Mouse (Mus musculus) liver, embryonic 14.5 days (tissue): ENCODE results near the gene Nup107. TPM values are rescaled to one million over a fixed set of nuclear protein-coding genes. Genes with fewer than 3 reads are reported as not detected.

Experiments used
- ATAC-seq: fragments of 200-750 bp; cut with Nextera tagmentation; 2 replicates; pipeline ENCODE4 v1.8.0; 2017; ENCODE audit warnings: moderate number of reproducible peaks, mild to moderate bottlenecking, moderate library complexity; ENCODE audit not compliant: insufficient read depth
- DNase-seq, 3 experiments: peaks; one replicate each; pipeline ENCODE4 v3.0.0-alpha.2; 2012 to 2013; ENCODE audit warnings: low read depth in 3 of 3, low spot score in 3 of 3
- H3K27ac ChIP-seq: fragments of 300-500 bp; sonication (generic); 2 replicates; pipeline ENCODE4 v1.5.1; 2014; ENCODE audit warnings: moderate library complexity, mild to moderate bottlenecking, control low read depth, inconsistent platforms
- H3K27me3 ChIP-seq: fragments of 300-500 bp; sonication (generic); 2 replicates; pipeline ENCODE4 v1.6.1; 2014; ENCODE audit warnings: mild to moderate bottlenecking, low read length, moderate library complexity; ENCODE audit not compliant: control insufficient read depth, insufficient read depth
- H3K36me3 ChIP-seq: fragments of 300-500 bp; sonication (generic); replicated peaks from 2 replicates; pipeline ENCODE4 v1.6.1; 2014; ENCODE audit warnings: low read depth; ENCODE audit not compliant: control insufficient read depth, insufficient read depth
- H3K4me1 ChIP-seq, 2 experiments: fragments of 200-500 bp in 1 of 2; fragments of 300-500 bp in 1 of 2; sonication (generic) in 1 of 2; replicated peaks; 2 replicates each; pipeline ENCODE4 v1.6.1; 2012 to 2014; ENCODE audit warnings: antibody characterized with exemption in 1 of 2, inconsistent platforms in 1 of 2, low read length in 1 of 2; ENCODE audit not compliant: control insufficient read depth in 2 of 2, insufficient read depth in 2 of 2
- H3K4me2 ChIP-seq: fragments of 300-500 bp; sonication (generic); 2 replicates; pipeline ENCODE4 v1.6.1; 2014; ENCODE audit warnings: low read depth, mild to moderate bottlenecking, control low read depth, moderate library complexity
- H3K4me3 ChIP-seq, 2 experiments: fragments of 200-500 bp in 1 of 2; fragments of 300-500 bp in 1 of 2; sonication (generic) in 1 of 2; 2 replicates each; pipeline ENCODE4 v1.5.1; 2012 to 2014; ENCODE audit warnings: low read depth in 2 of 2, low read length in 2 of 2, mild to moderate bottlenecking in 2 of 2, control low read depth in 1 of 2, inconsistent platforms in 1 of 2, moderate library complexity in 1 of 2; ENCODE audit not compliant: insufficient read depth in 1 of 2
- H3K9ac ChIP-seq: fragments of 300-500 bp; sonication (generic); replicated peaks from 2 replicates; pipeline ENCODE4 v1.6.1; 2014; ENCODE audit warnings: mild to moderate bottlenecking, control low read depth, moderate library complexity
- H3K9me3 ChIP-seq: fragments of 300-500 bp; sonication (generic); 2 replicates; pipeline ENCODE4 v1.6.1; 2016; ENCODE audit warnings: low read length, mixed read lengths; ENCODE audit not compliant: control insufficient read depth
- CTCF ChIP-seq: IDR thresholded peaks from 2 replicates; pipeline ENCODE4 v1.5.1; 2016; ENCODE audit warnings: antibody characterized with exemption, low read depth, control low read depth
- EP300 ChIP-seq: IDR thresholded peaks from 2 replicates; pipeline ENCODE4 v1.6.1; 2016; ENCODE audit warnings: antibody characterized with exemption, low read depth
- WGBS: fragments of 180-500 bp; shearing (Covaris S2); extraction: QIAGEN DNeasy Blood & Tissue Kit; methylation state at CpG from one replicate; pipeline ENCODE4 v1.1.7; 2014; ENCODE audit not compliant: insufficient replicate concordance; 5-methylcytosine and 5-hydroxymethylcytosine counted together
- polyA plus RNA-seq, 2 experiments: library from polyadenylated mRNA; depleted of rRNA in 1 of 2; stranded (reverse) in 1 of 2; unstranded in 1 of 2; fragments of >200 nt; fragmentation: Nextera tagmentation in 1 of 2; extraction: Ambion mirVana in 1 of 2; gene quantifications; 2 replicates each; pipeline versions ENCODE4 v1.2.1 to v1.2.3; 2012 to 2014

Nup107 gene
- polyA plus RNA-seq, 2 experiments: 28.8 to 45.0 TPM

DNA sequence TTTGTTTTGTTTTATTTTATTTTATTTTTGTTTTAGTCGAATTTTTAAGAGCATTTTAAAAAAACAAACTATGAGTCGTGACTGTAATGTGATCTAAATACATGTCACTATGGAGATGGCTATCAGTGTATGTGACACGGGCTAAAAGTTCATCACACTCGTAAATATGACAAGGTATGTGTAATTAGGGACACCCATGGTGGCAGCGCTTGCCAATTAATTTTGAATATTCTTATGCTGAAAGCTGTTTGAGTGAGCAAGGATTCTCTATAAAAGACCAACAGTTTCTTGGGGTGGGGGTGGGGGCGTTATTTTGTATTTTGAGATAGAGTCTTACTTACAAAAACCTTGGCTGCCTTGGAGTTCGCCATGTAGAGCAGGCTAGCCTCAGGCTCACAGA, 66.8 kb downstream of the Nup107 start:
- WGBS: 64% methylated on average over 7 of the region's 7 CpGs
- no peak for ATAC-seq

DNA sequence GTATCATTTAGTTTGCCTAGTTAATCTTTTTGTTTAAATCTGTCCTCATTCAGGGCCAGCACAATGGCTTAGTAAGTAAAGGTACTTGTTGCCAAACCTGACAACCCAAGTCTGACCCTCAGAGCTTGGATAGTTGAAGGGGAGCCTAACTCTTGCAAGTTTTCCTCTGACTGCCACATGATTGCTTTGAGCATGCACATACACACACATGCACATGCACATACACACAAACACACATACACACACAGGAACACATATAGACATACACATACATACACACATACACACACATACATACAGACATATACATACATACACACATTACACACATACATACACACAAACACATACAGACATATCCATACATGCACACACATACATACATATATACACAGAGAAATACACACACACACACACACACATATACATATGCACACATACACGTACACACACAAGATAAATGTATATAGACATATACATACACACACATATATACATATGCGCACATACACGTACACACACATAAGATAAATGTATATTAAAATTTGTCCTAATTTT, 67.6 kb downstream of the Nup107 start:
- Histone ChIP-seq H3K27ac (no peak overlapping the region), H3K4me2 (no peak overlapping the region), H3K9me3 (no peaks in the 10 kb centered on the region), H3K9ac (no peak overlapping the region), H3K4me1 (peaks cover 0 to 5% of the 10 kb centered on the region in 2 experiments; a peak in 2 of 4 replicates), H3K27me3 (no peaks in the 10 kb centered on the region), H3K4me3 (no peak overlapping the region), H3K36me3 (no peaks in the 10 kb centered on the region)
- no peak for TF ChIP-seq CTCF
- no peak for TF ChIP-seq EP300
- ATAC-seq (no peak), DNase-seq (no peak)
- 81% methylated on average over 3 of the region's 3 CpGs for WGBS

More for the DNA sequence above, 66.8 kb downstream of the Nup107 start:
- no peak for DNase-seq
- Histone ChIP-seq H3K4me3 (no peak overlapping the region), H3K4me2 (no peak overlapping the region), H3K27ac (no peak overlapping the region), H3K36me3 (no peaks in the 10 kb centered on the region), H3K9ac (no peak overlapping the region), H3K4me1 (peaks cover 0 to 5% of the 10 kb centered on the region in 2 experiments; a peak in 2 of 4 replicates), H3K9me3 (no peaks in the 10 kb centered on the region), H3K27me3 (no peaks in the 10 kb centered on the region)
- no peak for TF ChIP-seq CTCF
- TF ChIP-seq EP300: no peak

DNA sequence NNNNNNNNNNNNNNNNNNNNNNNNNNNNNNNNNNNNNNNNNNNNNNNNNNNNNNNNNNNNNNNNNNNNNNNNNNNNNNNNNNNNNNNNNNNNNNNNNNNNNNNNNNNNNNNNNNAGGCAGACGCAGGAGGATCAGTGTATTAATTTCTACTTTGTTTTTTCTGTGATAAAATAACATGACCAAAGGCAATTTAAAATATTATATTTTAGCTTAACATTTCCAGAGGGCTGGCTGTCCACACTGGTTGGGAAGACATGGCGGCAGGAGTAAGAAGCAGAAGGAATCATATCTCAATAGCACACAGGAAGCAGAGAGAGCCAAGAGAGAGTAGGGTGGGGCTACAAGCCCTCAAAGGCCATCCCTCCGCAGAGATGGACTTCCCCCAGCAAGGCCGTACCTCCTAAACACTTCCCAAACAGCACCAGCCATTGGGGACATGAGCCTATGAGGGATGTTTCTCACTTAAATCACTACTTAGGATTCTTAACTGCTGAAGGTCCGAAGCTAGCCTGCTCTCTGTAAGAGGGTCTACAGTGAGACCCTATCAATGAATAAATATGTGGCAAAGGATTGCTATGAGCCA, 68.3 kb downstream of the Nup107 start:
- ATAC-seq: no peak
- TF ChIP-seq CTCF (no peak), EP300 (no peak)
- WGBS: 46% methylated on average over 5 of the region's 5 CpGs
- no peaks in the 10 kb centered on the region for H3K9me3 ChIP-seq
- H3K9ac ChIP-seq: no peak overlapping the region
- no peaks in the 10 kb centered on the region for H3K27me3 ChIP-seq
- H3K27ac ChIP-seq: no peak overlapping the region
- H3K4me2 ChIP-seq: no peak overlapping the region
- peaks cover 0 to 2% of the 10 kb centered on the region in 2 experiments; a peak in 2 of 4 replicates for H3K4me1 ChIP-seq
- no peak overlapping the region for H3K4me3 ChIP-seq
- H3K36me3 ChIP-seq: no peaks in the 10 kb centered on the region
- no peak for DNase-seq

DNA sequence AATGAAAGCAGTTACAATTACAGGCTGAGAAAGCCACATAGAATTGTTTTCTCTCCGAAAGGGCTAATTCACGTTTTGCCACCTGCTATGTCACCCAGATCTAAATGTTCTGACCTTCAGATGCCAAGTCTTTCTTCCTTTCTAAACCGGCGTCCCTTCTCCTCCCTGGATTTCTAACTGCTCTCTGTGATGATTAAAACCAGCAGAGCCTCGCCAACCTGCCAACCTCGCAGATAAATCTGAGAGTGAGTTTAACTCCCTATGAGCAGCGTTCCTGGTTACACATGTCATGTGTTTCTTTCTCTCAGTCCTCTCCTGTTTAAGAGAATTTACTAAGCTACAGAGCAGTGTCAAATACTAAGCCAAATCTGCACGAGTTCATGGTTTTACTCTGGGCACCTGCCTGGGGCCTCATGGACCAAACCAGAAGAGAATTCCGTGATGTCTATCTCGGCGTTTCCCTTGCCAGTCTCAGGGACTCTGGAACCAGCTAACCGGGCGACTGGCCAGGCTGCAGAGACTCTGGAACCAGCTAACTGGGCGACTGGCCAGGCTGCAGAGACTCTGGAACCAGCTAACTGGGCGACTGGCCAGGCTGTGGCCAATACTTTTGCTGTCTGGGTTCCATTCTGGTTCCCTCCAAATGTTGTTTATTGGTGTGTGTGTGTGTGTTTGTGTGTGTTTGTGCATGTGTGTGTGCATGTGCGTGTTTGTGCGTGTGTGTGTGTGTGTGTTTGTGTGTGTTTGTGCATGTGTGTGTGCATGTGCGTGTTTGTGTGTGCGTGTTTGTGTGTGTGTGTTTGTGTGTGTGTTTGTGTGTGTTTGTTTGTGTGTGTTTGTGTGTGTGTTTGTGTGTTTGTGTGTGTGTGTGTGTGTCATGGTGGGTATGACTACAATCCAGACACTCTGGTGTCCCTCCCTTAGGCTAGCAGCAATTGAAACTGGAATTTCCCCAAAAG, 74.1 kb downstream of the Nup107 start:
- Histone ChIP-seq H3K9ac (no peak overlapping the region), H3K27me3 (no peaks in the 10 kb centered on the region), H3K4me1 (0 out of 4 replicates have a peak, but pooled peaks cover 0 to 7% of the 10 kb centered on the region in 2 experiments), H3K4me2 (no peak overlapping the region), H3K4me3 (no peak overlapping the region), H3K27ac (no peak overlapping the region), H3K9me3 (no peaks in the 10 kb centered on the region), H3K36me3 (no peaks in the 10 kb centered on the region)
- DNase-seq: no peak
- no peak for ATAC-seq
- TF ChIP-seq EP300: no peak
- TF ChIP-seq CTCF: no peak
- WGBS: 61% methylated on average over 19 of the region's 19 CpGs

DNA sequence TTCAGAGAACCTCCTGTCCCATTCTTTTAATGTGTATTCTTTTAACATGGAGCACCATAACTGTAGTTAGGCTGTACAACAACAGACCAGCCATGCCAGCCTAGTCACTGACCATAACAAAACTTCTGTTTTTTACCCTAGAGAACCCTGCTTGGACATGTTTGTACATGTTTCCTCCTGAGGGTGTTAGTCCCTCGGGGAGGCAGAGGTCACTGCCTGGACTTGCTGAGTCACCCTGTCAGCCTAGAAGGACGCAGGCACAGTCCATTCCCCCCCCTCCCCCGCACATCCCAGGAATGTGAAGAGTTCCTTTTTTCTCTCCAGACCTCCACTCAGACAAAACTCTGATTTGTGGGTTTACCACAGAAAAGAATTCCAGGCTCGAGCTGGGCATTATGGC, 74.9 kb downstream of the Nup107 start:
- no peak for TF ChIP-seq CTCF
- TF ChIP-seq EP300: no peak
- Histone ChIP-seq H3K4me2 (no peak overlapping the region), H3K4me3 (no peak overlapping the region), H3K4me1 (0 out of 4 replicates have a peak, but pooled peaks cover 0 to 7% of the 10 kb centered on the region in 2 experiments), H3K27me3 (no peaks in the 10 kb centered on the region), H3K9ac (no peak overlapping the region), H3K9me3 (no peaks in the 10 kb centered on the region), H3K36me3 (no peaks in the 10 kb centered on the region), H3K27ac (no peak overlapping the region)
- 4% methylated on average over 4 of the region's 4 CpGs for WGBS
- DNase-seq (no peak), ATAC-seq (no peak)
